Mouse (Mus musculus) forebrain, embryonic 11.5 days (tissue): ENCODE measurements around the gene Ryr2. TPM values are rescaled to one million over a fixed set of nuclear protein-coding genes. Genes with fewer than 3 reads are reported as not detected.

Experiments
- ATAC-seq: fragments of 200-750 bp; cut with Nextera tagmentation; replicated peaks from 2 replicates; pipeline ENCODE4 v1.8.0; 2017; ENCODE audit warnings: moderate TSS enrichment; ENCODE audit not compliant: low FRiP score
- DNase-seq: peaks from one replicate; pipeline ENCODE4 v3.0.0-alpha.2; 2017; ENCODE audit warnings: low spot score
- H3K27ac ChIP-seq: fragments of 300-500 bp; sonication (generic); 2 replicates; pipeline ENCODE4 v1.5.1; 2014; ENCODE audit warnings: low read depth, low read length
- H3K27me3 ChIP-seq: fragments of 300-500 bp; sonication (generic); 2 replicates; pipeline ENCODE4 v1.6.1; 2014; ENCODE audit warnings: mild to moderate bottlenecking, low read length, mixed read lengths; ENCODE audit not compliant: control insufficient read depth, insufficient read depth
- H3K36me3 ChIP-seq: fragments of 300-500 bp; sonication (generic); 2 replicates; pipeline ENCODE4 v1.6.1; 2014; ENCODE audit warnings: mild to moderate bottlenecking, low read length, moderate library complexity, mixed read lengths; ENCODE audit not compliant: control insufficient read depth, insufficient read depth
- H3K4me1 ChIP-seq: fragments of 300-500 bp; sonication (generic); replicated peaks from 2 replicates; pipeline ENCODE4 v1.6.1; 2014; ENCODE audit warnings: low read length, mixed read lengths; ENCODE audit not compliant: control insufficient read depth, insufficient read depth
- H3K4me2 ChIP-seq: fragments of 300-500 bp; sonication (generic); 2 replicates; pipeline ENCODE4 v1.6.1; 2014; ENCODE audit warnings: low read depth, mild to moderate bottlenecking, low read length, moderate library complexity, mixed read lengths; ENCODE audit not compliant: severe bottlenecking
- H3K4me3 ChIP-seq: fragments of 300-500 bp; sonication (generic); 2 replicates; pipeline ENCODE4 v1.5.1; 2014; ENCODE audit warnings: low read depth, low read length
- H3K9ac ChIP-seq: fragments of 300-500 bp; sonication (generic); 2 replicates; pipeline ENCODE4 v1.6.1; 2014; ENCODE audit warnings: low read length
- H3K9me3 ChIP-seq: fragments of 300-500 bp; sonication (generic); 2 replicates; pipeline ENCODE4 v1.6.1; 2016; ENCODE audit warnings: low read length, mixed read lengths; ENCODE audit not compliant: control insufficient read depth
- WGBS: fragments of 180-500 bp; shearing (Covaris S2); extraction: QIAGEN DNeasy Blood & Tissue Kit; methylation state at CpG from one replicate; pipeline ENCODE4 v1.1.7; 2014; 5-methylcytosine and 5-hydroxymethylcytosine counted together
- polyA plus RNA-seq: library from polyadenylated mRNA; unstranded; fragments of >200 nt; fragmentation: Nextera tagmentation; extraction: Ambion mirVana; gene quantifications from 2 replicates; pipeline ENCODE4 v1.2.1, GENCODE M21; 2014

Ryr2 gene
- polyA plus RNA-seq, 1 experiment from 2014 or later: 0.51 TPM

DNA sequence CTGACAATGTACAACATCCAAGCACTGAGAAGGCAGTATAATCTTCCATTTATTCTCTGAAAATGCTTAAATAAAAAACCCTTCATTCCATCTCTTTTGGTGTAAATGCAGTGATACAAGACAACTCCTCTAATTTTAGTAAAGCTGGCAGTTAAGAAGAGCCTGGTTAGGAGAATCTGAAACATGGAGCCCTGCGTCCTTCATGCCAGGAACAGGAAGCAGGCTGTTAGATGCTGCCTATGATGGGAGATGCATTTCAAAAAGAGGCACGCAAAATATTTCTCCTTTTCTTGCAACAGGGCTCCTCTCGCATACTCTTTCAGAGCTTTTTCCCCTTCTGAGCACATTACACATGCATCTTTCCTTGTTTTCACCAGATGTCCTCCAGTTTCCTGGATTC lies 215.6 kb downstream of the Ryr2 start:
- Histone ChIP-seq H3K27me3 (no peaks in the 10 kb centered on the region), H3K4me1 (no peaks in the 10 kb centered on the region), H3K4me3 (no peak overlapping the region), H3K9me3 (no peaks in the 10 kb centered on the region), H3K27ac (no peak overlapping the region), H3K9ac (no peak overlapping the region), H3K4me2 (no peak overlapping the region), H3K36me3 (no peaks in the 10 kb centered on the region)
- WGBS: 91% methylated on average over 3 of the region's 3 CpGs
- no peak for DNase-seq
- no peak for ATAC-seq

GRCm38 (mm10) chr13:11884175-11884574 lies 222.6 kb downstream of the Ryr2 start:
- H3K27ac ChIP-seq: no peak overlapping the region
- no peak for ATAC-seq

GRCm38 (mm10) chr13:11882359-11882758 lies 224.4 kb downstream of the Ryr2 start:
- DNase-seq (no peak), ATAC-seq (no peak)
- Histone ChIP-seq H3K36me3 (no peaks in the 10 kb centered on the region), H3K9me3 (no peaks in the 10 kb centered on the region), H3K27me3 (no peaks in the 10 kb centered on the region), H3K27ac (no peak overlapping the region), H3K4me1 (no peaks in the 10 kb centered on the region), H3K4me3 (no peak overlapping the region), H3K4me2 (no peak overlapping the region), H3K9ac (no peak overlapping the region)
- WGBS: 90% methylated on average over 4 of the region's 4 CpGs

More at GRCm38 (mm10) chr13:11884175-11884574, 222.6 kb downstream of the Ryr2 start:
- H3K4me2 ChIP-seq: no peak overlapping the region
- H3K27me3 ChIP-seq: no peaks in the 10 kb centered on the region
- DNase-seq: no peak
- H3K4me1 ChIP-seq: no peaks in the 10 kb centered on the region
- H3K9ac ChIP-seq: no peak overlapping the region
- no peak overlapping the region for H3K4me3 ChIP-seq
- 93% methylated on average over 3 of the region's 3 CpGs for WGBS
- H3K9me3 ChIP-seq: no peaks in the 10 kb centered on the region
- no peaks in the 10 kb centered on the region for H3K36me3 ChIP-seq

DNA sequence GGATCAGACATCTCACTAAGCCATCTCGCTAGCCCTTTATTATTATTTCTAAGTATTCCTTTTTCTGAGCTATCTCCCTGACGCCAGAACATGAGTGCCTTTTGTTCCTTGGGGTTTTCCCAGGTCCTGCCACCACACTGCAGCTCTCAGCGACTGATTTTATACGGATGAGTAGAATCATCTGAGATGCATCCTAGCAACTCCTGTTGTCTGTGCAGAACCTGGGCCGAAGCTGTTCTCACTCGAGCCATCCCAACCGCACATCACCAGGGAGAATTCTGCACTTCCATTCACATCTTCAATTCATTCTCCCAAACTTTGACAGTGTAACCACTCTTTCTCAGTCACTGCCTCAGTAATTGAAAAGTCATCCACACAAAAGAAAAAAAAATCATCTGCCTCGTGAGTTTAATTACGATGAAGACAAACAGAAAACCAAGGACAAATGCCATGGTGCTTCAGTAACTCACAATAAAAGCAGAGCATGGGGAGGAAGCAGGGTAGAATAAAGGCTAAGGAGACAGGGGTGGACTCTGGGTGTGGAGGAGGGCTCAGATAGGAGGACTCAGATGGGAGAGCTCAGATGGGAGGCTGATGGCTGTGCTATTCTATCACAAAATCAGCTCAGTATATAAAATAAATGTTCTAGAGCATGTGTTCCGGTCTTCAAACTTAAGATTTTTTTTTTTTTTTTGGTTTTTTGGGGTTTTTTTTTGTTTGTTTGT lies 226.1 kb downstream of the Ryr2 start:
- WGBS: 73% methylated on average over 10 of the region's 10 CpGs
- Histone ChIP-seq H3K27me3 (no peaks in the 10 kb centered on the region), H3K36me3 (no peaks in the 10 kb centered on the region), H3K4me3 (no peak overlapping the region), H3K9ac (no peak overlapping the region), H3K9me3 (no peaks in the 10 kb centered on the region), H3K4me1 (no peaks in the 10 kb centered on the region), H3K27ac (no peak overlapping the region), H3K4me2 (no peak overlapping the region)
- ATAC-seq: no peak
- DNase-seq: no peak

DNA sequence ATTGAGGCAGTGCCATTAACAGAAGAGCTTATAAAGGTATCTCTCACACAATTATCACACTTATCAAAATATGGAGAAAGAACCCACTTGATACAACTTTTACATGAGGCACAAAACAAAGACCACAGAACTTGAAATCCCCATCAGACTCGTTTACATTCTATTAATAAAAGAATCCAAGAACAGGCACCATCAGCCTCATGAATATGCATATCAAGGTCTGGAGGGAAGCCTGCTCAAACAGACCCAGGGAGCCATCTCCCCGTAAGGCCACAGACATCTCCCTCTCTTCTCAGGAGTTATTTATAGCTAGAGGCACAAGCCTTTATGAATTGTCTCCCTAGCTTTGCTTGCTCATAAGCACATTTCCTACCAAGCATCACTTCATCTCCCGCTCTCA lies 227.7 kb downstream of the Ryr2 start:
- no peak for DNase-seq

DNA sequence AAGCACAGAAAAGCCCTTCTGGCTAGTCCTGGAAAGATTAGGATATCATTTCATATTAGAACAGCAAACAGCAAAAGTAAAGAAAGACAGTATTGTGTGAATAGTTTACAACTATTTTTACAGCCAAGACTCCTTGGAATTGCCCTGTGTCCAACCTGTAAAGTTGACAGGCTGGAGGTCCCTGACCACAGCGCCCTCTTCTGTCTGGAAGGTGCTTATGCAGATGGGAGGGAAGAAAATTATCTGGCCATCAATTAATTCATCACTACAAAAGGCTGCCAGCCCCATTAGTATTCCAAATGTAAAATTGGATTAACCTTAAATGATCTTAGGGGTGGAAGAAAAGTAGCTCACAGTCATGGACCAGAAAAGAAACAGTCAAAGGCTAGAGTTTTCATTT lies 231.9 kb downstream of the Ryr2 start:
- DNase-seq (no peak), ATAC-seq (no peak)
- Histone ChIP-seq H3K4me1 (no peaks in the 10 kb centered on the region), H3K36me3 (no peaks in the 10 kb centered on the region), H3K27ac (no peak overlapping the region), H3K4me3 (no peak overlapping the region), H3K9me3 (no peaks in the 10 kb centered on the region), H3K4me2 (no peak overlapping the region), H3K9ac (no peak overlapping the region), H3K27me3 (no peaks in the 10 kb centered on the region)
- whole genome bisulfite sequencing: 3% methylated on average over 1 of the region's 1 CpGs

More for the DNA sequence above, 227.7 kb downstream of the Ryr2 start:
- no peak overlapping the region for H3K4me2 ChIP-seq
- no peak overlapping the region for H3K4me3 ChIP-seq
- no peaks in the 10 kb centered on the region for H3K9me3 ChIP-seq
- no peaks in the 10 kb centered on the region for H3K4me1 ChIP-seq
- no peak for ATAC-seq
- WGBS: 71% methylated on average over 3 of the region's 3 CpGs
- no peak overlapping the region for H3K27ac ChIP-seq
- no peaks in the 10 kb centered on the region for H3K36me3 ChIP-seq
- no peaks in the 10 kb centered on the region for H3K27me3 ChIP-seq
- H3K9ac ChIP-seq: no peak overlapping the region

- H3K4me1 ChIP-seq: no peaks in the 10 kb centered on the region
- H3K9me3 ChIP-seq: no peaks in the 10 kb centered on the region
- no peaks in the 10 kb centered on the region for H3K36me3 ChIP-seq
- 82% methylated on average over 1 of the region's 1 CpGs for WGBS
- DNase-seq (no peak), ATAC-seq (no peak)
- no peak overlapping the region for H3K27ac ChIP-seq
- no peaks in the 10 kb centered on the region for H3K27me3 ChIP-seq
- H3K9ac ChIP-seq: no peak overlapping the region
- H3K4me3 ChIP-seq: no peak overlapping the region
- H3K4me2 ChIP-seq: no peak overlapping the region
These were observed 236.8 kb downstream of the Ryr2 start for GRCm38 (mm10) chr13:11869971-11870370.

GRCm38 (mm10) chr13:11869486-11869885 lies 237.3 kb downstream of the Ryr2 start:
- Histone ChIP-seq H3K27ac (no peak overlapping the region), H3K4me1 (no peaks in the 10 kb centered on the region), H3K4me3 (no peak overlapping the region), H3K9me3 (no peaks in the 10 kb centered on the region), H3K9ac (no peak overlapping the region), H3K27me3 (no peaks in the 10 kb centered on the region), H3K4me2 (no peak overlapping the region), H3K36me3 (no peaks in the 10 kb centered on the region)
- 89% methylated on average over 2 of the region's 2 CpGs for WGBS
- ATAC-seq: no peak
- no peak for DNase-seq

- H3K27me3 ChIP-seq: no peaks in the 10 kb centered on the region
- H3K36me3 ChIP-seq: no peaks in the 10 kb centered on the region
- H3K4me1 ChIP-seq: no peaks in the 10 kb centered on the region
- no peak overlapping the region for H3K4me3 ChIP-seq
- no peak overlapping the region for H3K9ac ChIP-seq
- no peak for ATAC-seq
- 80% methylated on average over 2 of the region's 2 CpGs for WGBS
- H3K27ac ChIP-seq: no peak overlapping the region
- no peak overlapping the region for H3K4me2 ChIP-seq
- no peak for DNase-seq
- no peaks in the 10 kb centered on the region for H3K9me3 ChIP-seq
These were observed 237.8 kb downstream of the Ryr2 start for GRCm38 (mm10) chr13:11868979-11869378.
